Mouse (Mus musculus): ENCODE measurements at regions not wholly inside any gene's neighbourhood (a gene's known extent, or its start where the extent isn't known, plus 50 kb on each side); places are given as distances from the start of the nearest gene placed in this dataset.

DNA sequence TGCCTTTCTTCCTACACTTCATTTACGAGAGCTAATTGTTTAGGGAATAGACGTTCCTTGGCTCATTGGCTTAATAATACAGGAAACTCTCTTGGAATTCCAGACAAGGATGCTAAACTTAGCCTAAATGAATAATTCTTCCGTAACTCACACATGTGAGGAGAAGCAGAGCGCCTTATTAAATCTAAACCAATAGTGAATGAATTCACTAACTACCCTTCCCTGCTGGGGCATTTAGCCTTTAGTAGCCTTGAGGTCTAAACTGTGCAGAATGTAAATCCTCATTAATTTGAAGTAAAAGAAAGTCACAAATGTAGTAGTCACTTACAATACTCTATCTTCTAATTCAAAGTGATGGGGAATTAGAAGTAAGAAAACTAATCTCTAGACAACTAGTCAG lies 301.4 kb downstream of the Kctd8 start:
- Histone ChIP-seq H3K27ac (replicated peaks; ENCODE audit: low read depth, low read length) (no peak overlapping the region), H3K9ac (replicated peaks; ENCODE audit: low read length) (no peak overlapping the region), H3K9me3 (ENCODE audit: control insufficient read depth, low read length) (no peaks in the 10 kb centered on the region), H3K4me3 (replicated peaks; ENCODE audit: low read depth, low read length) (no peak overlapping the region), H3K36me3 (ENCODE audit: control insufficient read depth, insufficient read depth, low read length) (no peaks in the 10 kb centered on the region), H3K27me3 (ENCODE audit: control insufficient read depth, insufficient read depth, low read length) (no peaks in the 10 kb centered on the region), H3K4me1 (ENCODE audit: control insufficient read depth, insufficient read depth, low read length) (no peaks in the 10 kb centered on the region), H3K4me2 (ENCODE audit: low read length) (no peak overlapping the region)
- ATAC-seq (ENCODE audit: low FRiP score, low TSS enrichment): no peak
- whole genome bisulfite sequencing: 57% methylated on average over 4 of the region's 4 CpGs
- DNase-seq: peak; percentile 2

DNA sequence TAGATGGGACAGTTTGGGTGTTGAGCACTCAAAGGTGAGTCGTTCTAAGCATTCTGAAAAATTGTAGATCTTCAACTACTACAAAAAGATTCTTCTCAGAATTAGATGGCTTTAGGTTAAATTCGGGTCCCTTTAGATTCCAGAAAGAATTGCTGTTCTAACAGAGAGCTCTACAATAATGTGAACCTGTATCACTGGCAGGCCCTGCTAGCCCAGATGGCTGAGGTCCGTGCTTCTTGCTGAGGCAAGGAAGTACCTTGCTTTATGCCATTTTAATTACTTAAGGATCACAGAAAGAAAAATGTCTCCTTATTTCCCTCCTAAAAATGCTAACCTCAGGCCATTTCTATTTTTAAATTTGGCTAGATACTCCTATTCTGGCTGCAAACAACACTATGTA lies 322.1 kb downstream of the Kctd8 start:
- no peak overlapping the region for H3K9ac ChIP-seq (replicated peaks; ENCODE audit: low read length)
- H3K4me1 ChIP-seq (ENCODE audit: control insufficient read depth, insufficient read depth, low read length): no peaks in the 10 kb centered on the region
- no peaks in the 10 kb centered on the region for H3K9me3 ChIP-seq (ENCODE audit: control insufficient read depth, low read length)
- H3K27me3 ChIP-seq (ENCODE audit: control insufficient read depth, insufficient read depth, low read length): no peaks in the 10 kb centered on the region
- H3K4me3 ChIP-seq (replicated peaks; ENCODE audit: low read depth, low read length): no peak overlapping the region
- no peaks in the 10 kb centered on the region for H3K36me3 ChIP-seq (ENCODE audit: control insufficient read depth, insufficient read depth, low read length)
- ATAC-seq (ENCODE audit: low FRiP score, low TSS enrichment) (no peak), DNase-seq (no peak)
- H3K4me2 ChIP-seq (ENCODE audit: low read length): no peak overlapping the region
- 85% methylated on average over 3 of the region's 3 CpGs for WGBS
- H3K27ac ChIP-seq (replicated peaks; ENCODE audit: low read depth, low read length): no peak overlapping the region

DNA sequence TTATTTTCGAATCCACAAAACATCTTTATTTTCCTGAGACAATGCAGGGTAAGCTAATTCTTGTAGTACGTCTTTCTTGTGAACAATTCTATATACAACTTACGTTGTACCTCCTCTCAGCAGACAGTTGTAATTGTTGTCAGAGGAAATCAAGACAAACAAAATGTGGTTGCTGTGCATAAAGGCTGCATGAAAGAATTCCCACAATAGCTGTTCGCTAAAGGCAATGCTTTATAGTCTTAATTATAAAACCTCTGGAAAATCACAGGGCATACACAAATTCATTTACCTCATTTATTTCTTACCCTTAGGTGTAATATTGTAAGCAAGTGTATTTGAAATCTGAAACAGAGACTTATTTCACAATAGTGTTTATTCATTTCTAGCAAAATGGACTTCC lies 355.3 kb downstream of the Kctd8 start:
- H3K36me3 ChIP-seq (ENCODE audit: control insufficient read depth, insufficient read depth, low read length): no peaks in the 10 kb centered on the region
- H3K4me3 ChIP-seq (replicated peaks; ENCODE audit: low read depth, low read length): no peak overlapping the region
- H3K27ac ChIP-seq (replicated peaks; ENCODE audit: low read depth, low read length): no peak overlapping the region
- no peak overlapping the region for H3K9ac ChIP-seq (replicated peaks; ENCODE audit: low read length)
- H3K4me1 ChIP-seq (ENCODE audit: control insufficient read depth, insufficient read depth, low read length): no peaks in the 10 kb centered on the region
- DNase-seq: no peak
- no peaks in the 10 kb centered on the region for H3K9me3 ChIP-seq (ENCODE audit: control insufficient read depth, low read length)
- 81% methylated on average over 4 of the region's 4 CpGs for WGBS
- no peak for ATAC-seq (ENCODE audit: low FRiP score, low TSS enrichment)
- H3K4me2 ChIP-seq (ENCODE audit: low read length): no peak overlapping the region
- H3K27me3 ChIP-seq (ENCODE audit: control insufficient read depth, insufficient read depth, low read length): no peaks in the 10 kb centered on the region

- Histone ChIP-seq H3K36me3 (ENCODE audit: control insufficient read depth, insufficient read depth, low read length) (no peaks in the 10 kb centered on the region), H3K9me3 (ENCODE audit: control insufficient read depth, low read length) (no peaks in the 10 kb centered on the region), H3K27ac (replicated peaks; ENCODE audit: low read depth, low read length) (no peak overlapping the region), H3K27me3 (ENCODE audit: control insufficient read depth, insufficient read depth, low read length) (no peaks in the 10 kb centered on the region), H3K4me3 (replicated peaks; ENCODE audit: low read depth, low read length) (no peak overlapping the region), H3K4me1 (ENCODE audit: control insufficient read depth, insufficient read depth, low read length) (no peaks in the 10 kb centered on the region), H3K4me2 (ENCODE audit: low read length) (no peak overlapping the region), H3K9ac (replicated peaks; ENCODE audit: low read length) (no peak overlapping the region)
- DNase-seq (no peak), ATAC-seq (ENCODE audit: low FRiP score, low TSS enrichment) (no peak)
- WGBS: 84% methylated on average over 2 of the region's 2 CpGs
These were observed 386.8 kb downstream of the Kctd8 start for GRCm38 (mm10) chr5:68954696-68955095.

Measured in midbrain, embryonic 14.5 days (tissue).